Comparison of ENCODE assay signal across 19 mouse cellular contexts in the genomic region with DNA sequence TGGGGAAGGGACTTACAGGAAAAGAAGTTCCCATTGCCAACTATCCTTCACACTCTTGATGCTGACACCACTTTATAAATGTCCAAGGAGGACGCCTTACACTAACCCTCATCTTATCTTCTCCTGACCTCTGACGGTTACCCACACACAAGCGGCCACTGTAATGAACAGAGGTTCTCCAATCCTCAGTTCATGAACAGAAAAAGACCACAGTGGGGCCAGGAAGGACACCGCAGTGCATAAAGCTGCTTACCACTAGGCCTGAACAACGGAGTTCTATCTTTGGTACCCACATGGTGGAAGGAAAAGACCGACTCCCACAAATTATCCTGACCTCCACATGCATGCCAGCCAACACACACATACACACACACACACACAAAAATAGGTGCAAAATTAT. TPM values are rescaled to one million over a fixed set of nuclear protein-coding genes. Genes with fewer than 3 reads are reported as not detected.
DNase-seq lines count a peak whose midpoint lies in the region; ATAC-seq and TF ChIP-seq lines count a peak whose summit lies in the region.
"Had no signal": no experiment of that assay in that cellular context is flagged by ENCODE, and none has a peak within 500 bp of the region (broad histone marks: within the 10 kb centered on the region; RNA-seq: fewer than 3 reads in every experiment).

No protein-coding gene starts in this region.

- no peak for TF ChIP-seq POLR2A in lung, adult 2 months (IDR thresholded peaks at IDR 0.05; ENCODE audit: borderline replicate concordance, extremely low read depth, low read depth, low read length)

- H3K4me3 ChIP-seq in heart, embryonic 14.5 days (ENCODE audit: control insufficient read depth in 1 of 2, insufficient read depth in 1 of 2, low read depth in 1 of 2, low read length in 2 of 2): no peak overlapping the region
- H3K4me3 ChIP-seq in lung, embryonic 14.5 days (ENCODE audit: low read depth, low read length): no peak overlapping the region
- H3K4me3 ChIP-seq in lung, adult 2 months (replicated peaks; ENCODE audit: extremely low read depth, low read depth, low read length): no peak overlapping the region
- H3K4me3 ChIP-seq in limb, embryonic 10.5 days: no peak overlapping the region
- no peak overlapping the region for H3K4me3 ChIP-seq in stomach, embryonic 16.5 days (replicated peaks; ENCODE audit: low read length)
- H3K4me3 ChIP-seq: forebrain, embryonic 12.5 days; hindbrain, embryonic 15.5 days; neural tube, embryonic 13.5 days had no signal

- TF ChIP-seq CTCF in lung, embryonic 14.5 days (IDR thresholded peaks at IDR 0.05; ENCODE audit: low read depth): no peak
- TF ChIP-seq CTCF in lung, adult 2 months (IDR thresholded peaks at IDR 0.05; ENCODE audit: insufficient read depth, low read length): no peak

- ATAC-seq in heart, embryonic 14.5 days (ENCODE audit: insufficient number of reproducible peaks, insufficient read depth, low FRiP score, low read depth): no peak
- ATAC-seq in lung, embryonic 14.5 days (ENCODE audit: insufficient read depth): no peak
- no peak for ATAC-seq in stomach, embryonic 16.5 days (ENCODE audit: insufficient read depth, low FRiP score)

- no peak overlapping the region for H3K9ac ChIP-seq in heart, embryonic 14.5 days (ENCODE audit: low read length)
- no peak overlapping the region for H3K9ac ChIP-seq in lung, embryonic 14.5 days
- H3K9ac ChIP-seq in stomach, embryonic 16.5 days (ENCODE audit: low read length): no peak overlapping the region
- H3K9ac ChIP-seq: forebrain, embryonic 12.5 days; hindbrain, embryonic 15.5 days; neural tube, embryonic 13.5 days had no signal

- no peaks in the 10 kb centered on the region for H3K9me3 ChIP-seq in heart, embryonic 14.5 days (ENCODE audit: control insufficient read depth, low read length)
- H3K9me3 ChIP-seq in lung, embryonic 14.5 days (ENCODE audit: low read depth, low read length): no peaks in the 10 kb centered on the region
- no peaks in the 10 kb centered on the region for H3K9me3 ChIP-seq in limb, embryonic 10.5 days (replicated peaks)
- H3K9me3 ChIP-seq in stomach, embryonic 16.5 days (replicated peaks; ENCODE audit: control insufficient read depth, low read length): no peaks in the 10 kb centered on the region
- H3K9me3 ChIP-seq: forebrain, embryonic 12.5 days; G1E; hindbrain, embryonic 15.5 days; neural tube, embryonic 13.5 days had no signal

- peak overlapping the region; percentile 26; the same call in 1 of the 2 replicates for H3K4me2 ChIP-seq in heart, embryonic 14.5 days (ENCODE audit: low read length)
- no peak overlapping the region for H3K4me2 ChIP-seq in lung, embryonic 14.5 days
- no peak overlapping the region for H3K4me2 ChIP-seq in stomach, embryonic 16.5 days (ENCODE audit: low read depth, low read length)
- H3K4me2 ChIP-seq: forebrain, embryonic 12.5 days; hindbrain, embryonic 15.5 days; liver, embryonic 11.5 days; midbrain, embryonic 11.5 days; neural tube, embryonic 13.5 days had no signal

- no peaks in the 10 kb centered on the region for H3K27me3 ChIP-seq in heart, embryonic 14.5 days (ENCODE audit: control insufficient read depth, insufficient read depth, low read length)
- no peaks in the 10 kb centered on the region for H3K27me3 ChIP-seq in lung, embryonic 14.5 days (ENCODE audit: insufficient read depth, low read length)
- H3K27me3 ChIP-seq in limb, embryonic 10.5 days (ENCODE audit: low read depth, poor library complexity, severe bottlenecking): no peaks in the 10 kb centered on the region
- H3K27me3 ChIP-seq in stomach, embryonic 16.5 days (ENCODE audit: control insufficient read depth, insufficient read depth, low read length): no peaks in the 10 kb centered on the region
- H3K27me3 ChIP-seq: forebrain, embryonic 12.5 days; hindbrain, embryonic 15.5 days; neural tube, embryonic 13.5 days had no signal

- H3K27ac ChIP-seq in heart, embryonic 14.5 days (replicated peaks in 1 of 2; ENCODE audit: control insufficient read depth in 1 of 2, insufficient read depth in 1 of 2, low read depth in 2 of 2, low read length in 2 of 2): peak overlapping the region; percentile 28 to 68; a peak in 3 of 4 replicates
- H3K27ac ChIP-seq in lung, embryonic 14.5 days (ENCODE audit: low read depth): peak overlapping the region; percentile 72; the same call in 1 of the 2 replicates
- H3K27ac ChIP-seq in limb, embryonic 10.5 days: 0 out of 2 replicates have a peak overlapping the region, but pooled peaks have one; percentile 9
- H3K27ac ChIP-seq in stomach, embryonic 16.5 days (ENCODE audit: low read length): peak overlapping the region; percentile 95
- H3K27ac ChIP-seq: forebrain, embryonic 12.5 days; hindbrain, embryonic 15.5 days; macrophage; neural tube, embryonic 13.5 days had no signal

- H3K4me1 ChIP-seq in heart, embryonic 14.5 days (ENCODE audit: control insufficient read depth in 2 of 2, insufficient read depth in 2 of 2, low read length in 2 of 2): peaks cover 47 to 86% of the 10 kb centered on the region in 2 experiments
- peaks cover 17% of the 10 kb centered on the region for H3K4me1 ChIP-seq in lung, embryonic 14.5 days (ENCODE audit: insufficient read depth)
- H3K4me1 ChIP-seq in lung, adult 2 months (ENCODE audit: control insufficient read depth, insufficient read depth, low read length): peaks cover 8% of the 10 kb centered on the region
- peaks cover 29% of the 10 kb centered on the region for H3K4me1 ChIP-seq in limb, embryonic 10.5 days
- peaks cover 39% of the 10 kb centered on the region for H3K4me1 ChIP-seq in stomach, embryonic 16.5 days (ENCODE audit: control insufficient read depth, insufficient read depth, low read length)

- WGBS in heart, embryonic 14.5 days: 20% methylated on average over 6 of the region's 6 CpGs
- 45% methylated on average over 6 of the region's 6 CpGs for WGBS in lung, embryonic 14.5 days
- 46% methylated on average over 6 of the region's 6 CpGs for WGBS in lung, adult 2 months
- 90% methylated on average over 6 of the region's 6 CpGs for WGBS in limb, embryonic 10.5 days
- WGBS in stomach, embryonic 16.5 days: 70% methylated on average over 6 of the region's 6 CpGs

- no peak for DNase-seq in heart, adult 9 months (ENCODE audit: low spot score in 2 of 2)
- DNase-seq in lung, embryonic 14.5 days: no peak
- DNase-seq in lung, adult 2 months: no peak
- no peak for DNase-seq in limb, embryonic 10.5 days (ENCODE audit: low spot score)
- DNase-seq in layer of hippocampus, adult 9-10 months (ENCODE audit: low spot score): no peak
- DNase-seq: cerebellum, adult 9-10 months; kidney, adult 8-10 months; kidney, postnatal 36 days; spleen, adult 18-20 months; thymus, postnatal 25 days had no signal

- no peaks in the 10 kb centered on the region for H3K36me3 ChIP-seq in heart, embryonic 14.5 days (ENCODE audit: control insufficient read depth, insufficient read depth, low read length)
- no peaks in the 10 kb centered on the region for H3K36me3 ChIP-seq in lung, embryonic 14.5 days (ENCODE audit: insufficient read depth)
- H3K36me3 ChIP-seq in limb, embryonic 10.5 days: no peaks in the 10 kb centered on the region
- no peaks in the 10 kb centered on the region for H3K36me3 ChIP-seq in stomach, embryonic 16.5 days (ENCODE audit: control insufficient read depth, insufficient read depth, low read length)
- H3K36me3 ChIP-seq: forebrain, embryonic 12.5 days; hindbrain, embryonic 15.5 days; neural tube, embryonic 13.5 days had no signal

RNA-seq across cellular contexts. Expression of gene Gab1, which starts 28.7 kb away (rescaled TPM):
- 44.4 and 47.6 TPM in 2 replicates for polyA plus RNA-seq in heart, embryonic 14.5 days (2014; fragmentation: Nextera tagmentation; extraction: Ambion mirVana)
- 36.2 and 37.8 TPM in 2 replicates for polyA plus RNA-seq in lung, embryonic 14.5 days (2014; fragmentation: Nextera tagmentation; extraction: Ambion mirVana)
- 36.2 and 49.5 TPM in 2 replicates for polyA plus RNA-seq in lung, adult 2 months (2012; rRNA removed)
- polyA plus RNA-seq in limb, embryonic 10.5 days (2016; fragmentation: Nextera tagmentation; extraction: Ambion mirVana): 10.6 and 14.2 TPM in 2 replicates
- polyA plus RNA-seq in stomach, embryonic 16.5 days (2015; fragmentation: Nextera tagmentation; extraction: Ambion mirVana): 13.6 and 14.6 TPM in 2 replicates

Comparison
In these comparisons a context has a peak if more than half of its experiments do, and no peak if none do; other contexts are left out.
1. H3K27ac ChIP-seq: peak in every context shown above with its lines; median percentile 95 in stomach, embryonic 16.5 days; 72 in lung, embryonic 14.5 days; 48 in heart, embryonic 14.5 days; 9 in limb, embryonic 10.5 days.